Mouse (Mus musculus) spleen, postnatal 4 days (tissue): ENCODE data around the gene Tcf20.
"Not testable (repeated sequence)": the region's sequence is repeated elsewhere in the genome, so short reads cannot be mapped to it uniquely, and the experiment has no call there.

Source experiments
- DNase-seq, 2 experiments: peaks; one replicate each; pipeline ENCODE4 v3.0.0; 2022; ENCODE audit warnings: low spot score in 2 of 2

Tcf20 gene

DNA sequence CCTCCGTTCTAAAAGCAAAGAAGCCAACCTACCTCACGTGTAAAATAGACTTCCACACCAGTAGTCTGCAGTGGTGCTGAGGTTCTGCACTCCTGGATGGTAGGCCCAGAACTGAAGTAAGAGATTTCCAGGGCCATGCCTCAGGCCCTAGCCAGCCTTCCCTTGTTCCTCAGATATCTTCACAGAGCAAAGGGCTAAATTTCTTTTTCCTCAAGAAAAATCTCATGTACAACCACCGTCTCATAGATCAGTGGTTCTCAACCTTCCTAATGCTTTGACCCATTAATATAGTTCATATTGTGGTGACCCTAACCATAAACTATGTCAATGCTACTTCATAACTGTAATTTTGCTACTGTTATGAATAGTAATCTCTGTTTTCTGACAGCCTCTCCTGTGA lies 87.3 kb downstream of the Tcf20 start:
- DNase-seq, result no peak

GRCm38 (mm10) chr15:82899676-82900301 lies 87.9 kb downstream of the Tcf20 start:
- peak; percentile 81 to 90 for DNase-seq

DNA sequence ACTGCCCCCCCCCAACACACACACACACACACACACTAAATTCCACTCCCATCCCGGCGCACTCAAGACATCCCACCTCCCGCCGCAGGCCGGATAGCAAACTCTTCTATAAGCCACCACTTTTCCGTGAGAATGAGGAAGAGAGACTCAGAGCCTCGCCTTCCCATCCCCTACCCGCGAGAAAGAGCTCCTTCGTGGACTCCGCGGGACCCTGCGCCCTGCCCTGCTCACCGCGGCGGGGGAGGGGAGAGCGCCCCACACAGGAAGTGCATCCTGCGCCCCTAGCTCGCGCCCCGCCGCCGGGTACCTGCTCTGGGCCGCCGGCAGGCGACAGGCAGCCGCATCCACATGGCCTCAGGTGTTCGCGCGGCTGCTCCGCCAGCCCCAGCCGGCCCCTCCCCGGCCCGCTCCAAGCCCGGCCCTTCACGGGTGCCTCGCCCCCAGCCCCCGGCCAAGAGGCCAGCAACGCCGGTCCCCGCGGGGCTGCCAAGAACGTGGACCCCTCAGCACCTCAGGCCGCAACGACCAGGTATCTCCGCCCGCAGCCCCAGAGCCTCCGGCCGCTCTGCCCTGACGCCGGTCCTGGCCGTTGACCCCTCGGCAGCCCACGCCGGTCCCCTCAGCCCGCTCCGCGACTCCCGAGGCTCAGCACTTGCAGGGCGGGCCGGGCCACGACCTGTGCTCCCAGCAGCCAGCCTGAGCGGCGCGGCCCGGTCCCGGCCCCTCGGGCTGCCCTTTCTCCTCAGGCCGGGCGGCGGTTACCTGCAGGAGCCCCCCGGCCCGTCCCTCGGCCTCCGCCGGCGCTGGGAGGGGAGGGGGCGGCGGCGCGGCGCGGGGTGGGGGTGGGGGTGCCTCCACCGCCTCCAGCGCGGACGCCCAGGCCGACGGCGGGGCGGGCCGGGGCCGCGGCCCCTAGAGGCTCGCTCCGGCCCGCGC lies 88.7 kb downstream of the Tcf20 start:
- peak; percentile 61 to 86 for DNase-seq

DNA sequence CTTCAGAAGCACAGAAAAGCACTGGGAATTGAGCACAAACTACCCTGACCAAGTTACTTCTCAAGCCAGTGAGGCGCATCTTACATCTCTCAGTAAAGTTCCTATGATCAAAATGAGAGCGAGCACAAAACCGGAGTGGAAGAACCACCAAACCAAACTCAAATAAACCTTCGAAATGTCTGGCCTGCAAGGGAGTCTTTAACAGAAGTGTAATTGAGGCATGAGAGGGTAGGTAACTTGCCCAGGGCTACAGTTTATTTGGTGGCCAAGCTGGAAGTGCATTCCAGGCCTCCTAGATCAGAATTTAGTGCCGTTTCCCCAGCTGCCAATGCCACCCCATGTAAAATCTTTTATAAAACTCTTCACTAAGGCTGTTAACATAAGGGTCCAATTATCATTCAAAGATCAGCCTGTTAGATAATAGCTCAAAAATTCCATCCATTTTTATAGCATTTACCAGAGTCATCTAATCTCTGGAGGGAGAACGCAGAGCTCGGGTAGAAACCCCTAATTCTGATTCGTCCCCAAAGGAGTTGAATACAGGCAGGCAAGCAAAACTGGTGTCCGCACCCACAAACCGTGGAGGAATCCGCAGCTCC lies 89.4 kb downstream of the Tcf20 start:
- DNase-seq, result peak in 1 of 2 experiments; percentile 46

DNA sequence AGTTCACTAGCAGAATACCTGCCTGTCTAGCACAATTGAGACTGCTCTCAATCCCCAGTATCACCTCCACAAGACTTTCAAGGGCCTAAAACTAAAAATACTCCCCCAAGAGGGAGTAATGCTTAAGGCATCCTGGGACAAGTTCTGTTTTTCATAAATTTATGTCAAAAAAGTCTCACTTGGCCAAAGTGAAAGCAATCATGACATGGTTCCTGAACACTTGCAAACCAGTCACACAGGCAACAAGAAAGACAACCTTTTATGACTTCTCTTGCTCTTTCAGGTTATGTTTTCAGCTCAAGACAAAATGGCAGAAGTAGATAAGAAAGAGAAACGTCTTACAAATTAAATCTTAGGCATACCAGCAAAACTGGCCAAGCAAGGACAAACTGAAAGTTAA lies 91.3 kb downstream of the Tcf20 start:
- no peak for DNase-seq

GRCm38 (mm10) chr15:82890470-82890869 lies 97.2 kb downstream of the Tcf20 start:
- no peak for DNase-seq

GRCm38 (mm10) chr15:82889426-82889825 lies 98.2 kb downstream of the Tcf20 start:
- DNase-seq, result no peak

GRCm38 (mm10) chr15:82888466-82888865 lies 99.2 kb downstream of the Tcf20 start:
- no peak for DNase-seq

- no peak for DNase-seq
Observed at GRCm38 (mm10) chr15:82877309-82877708, 110.4 kb downstream of the Tcf20 start.

- DNase-seq, result no peak
Observed at GRCm38 (mm10) chr15:82876863-82877262, 110.8 kb downstream of the Tcf20 start.

DNA sequence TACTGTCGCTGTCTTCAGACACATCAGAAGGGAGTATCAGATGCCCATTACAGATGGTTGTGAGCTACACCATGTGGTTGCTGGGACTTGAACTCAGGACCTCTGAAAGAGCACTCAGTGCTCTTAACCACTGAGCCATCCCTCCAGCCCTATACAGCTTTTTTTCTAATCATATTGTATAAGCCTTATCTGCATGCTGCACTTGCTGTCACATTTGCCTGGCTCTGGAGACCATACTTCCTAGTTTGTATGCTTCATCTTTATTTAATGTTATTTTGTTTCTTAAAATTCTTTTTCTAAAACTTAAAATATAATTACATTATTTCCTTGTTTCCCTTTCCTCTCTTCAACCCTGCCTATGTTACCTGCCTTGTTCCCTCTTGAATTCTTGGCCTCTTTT lies 115.6 kb downstream of the Tcf20 start:
- no peak for DNase-seq

GRCm38 (mm10) chr15:82866286-82866685 lies 121.4 kb downstream of the Tcf20 start:
- not testable (repeated sequence) for DNase-seq

DNA sequence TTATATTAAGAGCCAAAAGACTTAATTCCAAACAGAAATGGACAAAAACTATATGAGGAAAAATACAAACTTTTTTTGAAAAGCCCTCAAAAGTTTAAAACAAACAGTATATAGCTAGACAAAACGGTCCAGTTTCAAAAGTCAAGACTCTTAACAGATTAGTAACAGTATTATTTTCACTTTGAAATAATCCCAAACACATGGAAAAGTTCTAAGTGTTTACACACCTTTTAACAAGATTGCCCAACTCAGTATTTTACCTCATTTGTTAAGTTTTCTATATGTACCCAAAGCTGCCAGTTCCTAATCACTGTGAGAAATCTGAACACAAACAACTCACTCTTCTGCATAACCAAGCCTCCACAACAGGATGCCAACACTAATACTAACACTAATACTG lies 124.0 kb downstream of the Tcf20 start:
- no peak for DNase-seq

DNA sequence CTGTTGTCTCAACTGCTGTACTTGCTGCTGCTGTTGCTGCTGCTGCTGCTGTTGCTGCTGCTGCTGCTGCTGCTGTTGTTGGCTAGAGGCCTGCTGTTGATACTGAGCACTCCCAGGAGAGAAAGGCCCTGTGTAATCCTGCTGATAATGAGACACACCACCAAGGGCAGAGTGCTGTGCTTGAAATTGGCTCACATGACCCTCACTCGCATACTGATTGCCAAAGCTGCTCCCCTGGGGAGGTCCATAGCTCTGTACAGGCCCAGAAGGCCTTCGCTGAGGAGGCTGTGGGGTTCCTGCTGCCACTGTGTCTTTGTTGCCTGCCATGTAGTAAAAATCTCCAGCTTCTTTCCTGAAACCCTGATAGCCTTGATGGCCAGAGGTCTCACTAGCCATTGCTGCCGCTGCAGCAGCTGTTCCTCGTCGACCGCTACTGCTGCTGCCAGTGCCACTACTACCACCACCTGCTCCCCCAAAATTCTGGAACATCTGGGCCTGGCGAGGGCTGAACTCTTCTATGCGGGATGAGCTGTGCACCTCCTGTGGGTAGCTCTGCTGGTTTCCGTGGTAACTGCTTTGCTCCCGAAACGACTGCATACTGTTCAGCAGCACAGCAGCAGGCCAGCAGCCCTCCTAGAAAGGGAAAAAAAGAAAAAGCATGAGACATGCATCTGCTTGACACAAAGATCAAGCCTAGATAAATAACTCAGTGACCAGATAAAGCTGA lies 130.9 kb downstream of the Tcf20 start:
- no peak for DNase-seq

DNA sequence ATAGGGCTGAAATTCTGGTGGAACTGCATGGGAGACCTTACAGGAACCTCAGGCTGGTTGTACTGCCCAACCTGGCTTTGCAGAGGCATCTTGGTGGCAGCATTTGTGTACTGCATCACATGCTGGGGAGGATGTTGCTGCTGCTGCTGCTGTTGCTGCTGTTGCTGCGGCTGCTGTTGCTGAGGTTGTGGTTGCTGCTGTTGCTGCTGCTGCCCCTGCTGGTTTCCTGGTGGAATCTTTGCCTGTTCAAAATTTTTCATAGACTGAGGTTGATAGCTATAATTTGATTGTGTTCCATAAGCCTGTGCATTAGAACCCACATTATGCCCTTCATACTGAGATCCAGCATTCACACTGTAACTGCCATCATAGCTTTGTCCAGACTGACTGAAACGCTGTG lies 131.6 kb downstream of the Tcf20 start:
- no peak for DNase-seq

DNA sequence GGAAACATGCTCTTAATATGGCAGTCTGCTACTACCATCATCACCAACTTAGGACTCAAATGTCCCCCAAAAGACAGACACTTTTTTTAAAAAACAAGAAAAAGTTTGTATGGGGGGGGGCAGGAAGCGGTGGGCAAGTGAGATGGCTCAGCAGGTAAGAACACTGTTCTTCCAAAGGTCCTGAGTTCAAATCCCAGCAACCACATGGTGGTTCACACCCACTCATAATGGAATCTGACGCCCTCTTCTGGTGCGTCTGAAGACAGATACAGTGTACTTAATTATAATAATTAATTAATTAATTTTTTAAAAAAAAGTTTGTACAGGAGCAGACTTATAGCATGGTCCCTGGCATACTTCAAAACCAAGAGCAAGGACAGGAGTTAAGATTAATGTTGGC lies 148.5 kb downstream of the Tcf20 start:
- DNase-seq, result no peak

GRCm38 (mm10) chr15:82829917-82830316 lies 157.8 kb downstream of the Tcf20 start:
- no peak for DNase-seq

- DNase-seq, result no peak
Observed at GRCm38 (mm10) chr15:82825866-82826265, 161.8 kb downstream of the Tcf20 start.

GRCm38 (mm10) chr15:82822347-82822746 lies 165.3 kb downstream of the Tcf20 start:
- no peak for DNase-seq

- DNase-seq, result no peak
Observed at GRCm38 (mm10) chr15:82821657-82822056, 166.0 kb downstream of the Tcf20 start.

DNA sequence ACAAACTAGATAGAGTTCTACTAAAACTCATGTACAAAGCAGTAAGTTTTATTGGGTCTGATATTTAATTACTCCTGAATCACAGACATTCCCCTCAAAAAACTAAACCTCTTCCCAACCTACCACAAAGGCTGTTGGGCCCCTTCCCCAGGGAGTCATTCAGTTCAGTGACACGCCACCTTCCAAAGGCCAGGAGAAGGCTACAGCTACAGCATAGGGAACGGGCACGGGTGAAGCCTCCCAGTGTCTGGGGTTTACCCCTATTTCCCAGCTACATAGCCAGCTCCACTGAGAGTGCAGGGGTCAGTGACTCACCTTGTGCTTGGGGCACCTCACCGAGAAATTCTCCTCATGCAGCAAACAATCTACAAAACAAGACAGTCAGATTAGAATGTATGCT lies 172.4 kb downstream of the Tcf20 start:
- no peak for DNase-seq

- DNase-seq, result peak; percentile 50 to 76
Observed at GRCm38 (mm10) chr15:82814806-82815205, 172.9 kb downstream of the Tcf20 start.
